Mouse (Mus musculus) liver, embryonic 14.5 days (tissue): ENCODE results near the gene Trmt112.

ENCODE experiments used
- CTCF ChIP-seq: IDR thresholded peaks from 2 replicates; pipeline ENCODE4 v1.5.1; 2016; ENCODE audit warnings: antibody characterized with exemption, low read depth, control low read depth
- EP300 ChIP-seq: IDR thresholded peaks from 2 replicates; pipeline ENCODE4 v1.6.1; 2016; ENCODE audit warnings: antibody characterized with exemption, low read depth

- no peak for TF ChIP-seq CTCF
- no peak for TF ChIP-seq EP300
Observed at GRCm38 (mm10) chr19:6903031-6903430, 6.5 kb upstream of the Trmt112 start.
